Mouse (Mus musculus) small intestine, adult 2 months (tissue): ENCODE measurements around the gene Nckap5.

Experiments used
- CTCF ChIP-seq: fragments of 200-500 bp; IDR thresholded peaks from 2 replicates; pipeline ENCODE4 v1.5.1; 2012; ENCODE audit warnings: low read depth, mild to moderate bottlenecking, control low read depth, inconsistent platforms, low read length, moderate library complexity, mixed read lengths; ENCODE audit not compliant: insufficient replicate concordance, insufficient read length; ENCODE audit errors: extremely low read depth
- POLR2A ChIP-seq: fragments of 200-500 bp; IDR thresholded peaks from 2 replicates; pipeline ENCODE4 v1.6.1; 2012; ENCODE audit warnings: low read depth, mild to moderate bottlenecking, control low read depth, inconsistent platforms, low read length, moderate library complexity

- no peak for TF ChIP-seq CTCF
- no peak for TF ChIP-seq POLR2A
These were observed 193.1 kb downstream of the Nckap5 start for GRCm38 (mm10) chr1:126637515-126637914.
